Mouse (Mus musculus): ENCODE data around the gene Tmem135. TPM values are rescaled to one million over a fixed set of nuclear protein-coding genes. Genes with fewer than 3 reads are reported as not detected.

Tmem135 gene
- polyA plus RNA-seq, 1 experiment = 13.1 TPM

GRCm38 (mm10) chr7:89342021-89342420 lies 62.0 kb downstream of the Tmem135 start:
- Histone ChIP-seq H3ac (ENCODE audit: control insufficient read depth, insufficient read length) (no peak overlapping the region), H3K79me2 (ENCODE audit: control insufficient read depth, insufficient read depth) (peaks cover 11% of the 10 kb centered on the region), H3K36me3 (ENCODE audit: control insufficient read depth, insufficient read depth) (no peaks in the 10 kb centered on the region), H3K4me2 (ENCODE audit: low read depth) (no peak overlapping the region), H3K4me3 (no peak overlapping the region), H3K27me3 (ENCODE audit: control insufficient read depth, insufficient read depth, insufficient read length) (peaks cover 6% of the 10 kb centered on the region)
- TF ChIP-seq MYOG (IDR thresholded peaks at IDR 0.05; ENCODE audit: control insufficient read depth in 1 of 3, insufficient read depth in 1 of 3, insufficient read length in 2 of 3, low read depth in 2 of 3) (no peak), MYOD1 (IDR thresholded peaks at IDR 0.05; ENCODE audit: control insufficient read depth in 1 of 3, insufficient read length in 2 of 3, low read depth in 2 of 3) (no peak), POLR2A (IDR thresholded peaks at IDR 0.05; ENCODE audit: insufficient read length, low read depth) (no peak), MAX (IDR thresholded peaks at IDR 0.05; ENCODE audit: low read depth) (no peak), TCF3 (IDR thresholded peaks at IDR 0.05; ENCODE audit: insufficient read length, low read depth) (no peak)

GRCm38 (mm10) chr7:89339808-89340207 lies 64.2 kb downstream of the Tmem135 start:
- Histone ChIP-seq H3K4me3 (no peak overlapping the region), H3ac (ENCODE audit: control insufficient read depth, insufficient read length) (no peak overlapping the region), H3K36me3 (ENCODE audit: control insufficient read depth, insufficient read depth) (no peaks in the 10 kb centered on the region), H3K4me2 (ENCODE audit: low read depth) (no peak overlapping the region), H3K27me3 (ENCODE audit: control insufficient read depth, insufficient read depth, insufficient read length) (peaks cover 5% of the 10 kb centered on the region), H3K79me2 (ENCODE audit: control insufficient read depth, insufficient read depth) (peaks cover 25% of the 10 kb centered on the region)
- TF ChIP-seq MYOG (IDR thresholded peaks at IDR 0.05; ENCODE audit: control insufficient read depth in 1 of 3, insufficient read depth in 1 of 3, insufficient read length in 2 of 3, low read depth in 2 of 3) = no peak
- no peak for TF ChIP-seq POLR2A (IDR thresholded peaks at IDR 0.05; ENCODE audit: insufficient read length, low read depth)
- no peak for TF ChIP-seq TCF12 (IDR thresholded peaks at IDR 0.05; ENCODE audit: insufficient read depth, poor library complexity, severe bottlenecking)
- TF ChIP-seq CEBPB (IDR thresholded peaks at IDR 0.05; ENCODE audit: insufficient read depth, poor library complexity, severe bottlenecking) = no peak

- TF ChIP-seq MYOG (IDR thresholded peaks at IDR 0.05; ENCODE audit: control insufficient read depth in 1 of 3, insufficient read depth in 1 of 3, insufficient read length in 2 of 3, low read depth in 2 of 3) (no peak), REST (IDR thresholded peaks at IDR 0.05; ENCODE audit: insufficient read depth, insufficient read length) (no peak), USF1 (IDR thresholded peaks at IDR 0.05; ENCODE audit: low read depth) (no peak), MYOD1 (IDR thresholded peaks at IDR 0.05; ENCODE audit: control insufficient read depth in 1 of 3, insufficient read length in 2 of 3, low read depth in 2 of 3) (no peak), TCF12 (IDR thresholded peaks at IDR 0.05; ENCODE audit: insufficient read depth, poor library complexity, severe bottlenecking) (no peak), SRF (IDR thresholded peaks at IDR 0.05; ENCODE audit: control insufficient read depth, insufficient read length, low read depth) (no peak), POLR2AphosphoS2 (IDR thresholded peaks at IDR 0.05; ENCODE audit: insufficient read length, low read depth) (no peak), TCF3 (IDR thresholded peaks at IDR 0.05; ENCODE audit: insufficient read length, low read depth) (no peak), MAX (IDR thresholded peaks at IDR 0.05; ENCODE audit: low read depth) (no peak), E2F4 (IDR thresholded peaks at IDR 0.05; ENCODE audit: insufficient read depth) (no peak), POLR2A (IDR thresholded peaks at IDR 0.05; ENCODE audit: insufficient read length, low read depth) (no peak)
- H3K27me3 ChIP-seq (ENCODE audit: control insufficient read depth, insufficient read depth, insufficient read length) = no peaks in the 10 kb centered on the region
Observed at GRCm38 (mm10) chr7:89339142-89339435, 64.9 kb downstream of the Tmem135 start.

GRCm38 (mm10) chr7:89338350-89339141 lies 65.5 kb downstream of the Tmem135 start:
- peaks cover 33% of the 10 kb centered on the region for H3K79me2 ChIP-seq (ENCODE audit: control insufficient read depth, insufficient read depth)
- peak; percentile 74 for TF ChIP-seq POLR2A (IDR thresholded peaks at IDR 0.05; ENCODE audit: insufficient read length, low read depth)
- peak in 2 of 3 experiments; percentile 44 to 59 for TF ChIP-seq MYOD1 (IDR thresholded peaks at IDR 0.05; ENCODE audit: control insufficient read depth in 1 of 3, insufficient read length in 2 of 3, low read depth in 2 of 3)
- TF ChIP-seq SRF (IDR thresholded peaks at IDR 0.05; ENCODE audit: control insufficient read depth, insufficient read length, low read depth) = peak; percentile 35
- TF ChIP-seq TCF12 (IDR thresholded peaks at IDR 0.05; ENCODE audit: insufficient read depth, poor library complexity, severe bottlenecking) = no peak
- no peak for TF ChIP-seq REST (IDR thresholded peaks at IDR 0.05; ENCODE audit: insufficient read depth, insufficient read length)
- TF ChIP-seq MYOG (IDR thresholded peaks at IDR 0.05; ENCODE audit: control insufficient read depth in 1 of 3, insufficient read depth in 1 of 3, insufficient read length in 2 of 3, low read depth in 2 of 3) = peak in 2 of 3 experiments; percentile 42 to 52
- peak; percentile 67 for TF ChIP-seq POLR2AphosphoS2 (IDR thresholded peaks at IDR 0.05; ENCODE audit: insufficient read length, low read depth)
- H3K4me3 ChIP-seq = peak overlapping the region; percentile 68
- no peaks in the 10 kb centered on the region for H3K27me3 ChIP-seq (ENCODE audit: control insufficient read depth, insufficient read depth, insufficient read length)
- peak overlapping the region; percentile 90 for H3K4me2 ChIP-seq (ENCODE audit: low read depth)
- H3ac ChIP-seq (ENCODE audit: control insufficient read depth, insufficient read length) = peak overlapping the region; percentile 82
- no peaks in the 10 kb centered on the region for H3K36me3 ChIP-seq (ENCODE audit: control insufficient read depth, insufficient read depth)

More at GRCm38 (mm10) chr7:89339142-89339435, 64.9 kb downstream of the Tmem135 start:
- Histone ChIP-seq H3ac (ENCODE audit: control insufficient read depth, insufficient read length) (peak overlapping the region; percentile 82), H3K4me2 (ENCODE audit: low read depth) (peak overlapping the region; percentile 86), H3K36me3 (ENCODE audit: control insufficient read depth, insufficient read depth) (no peaks in the 10 kb centered on the region), H3K79me2 (ENCODE audit: control insufficient read depth, insufficient read depth) (peaks cover 29% of the 10 kb centered on the region), H3K4me3 (peak overlapping the region; percentile 68)

GRCm38 (mm10) chr7:89337711-89338349 lies 66.2 kb downstream of the Tmem135 start:
- Histone ChIP-seq H3K4me2 (ENCODE audit: low read depth) (peak overlapping the region; percentile 90), H3K36me3 (ENCODE audit: control insufficient read depth, insufficient read depth) (no peaks in the 10 kb centered on the region), H3K27me3 (ENCODE audit: control insufficient read depth, insufficient read depth, insufficient read length) (no peaks in the 10 kb centered on the region), H3ac (ENCODE audit: control insufficient read depth, insufficient read length) (peak overlapping the region; percentile 82), H3K79me2 (ENCODE audit: control insufficient read depth, insufficient read depth) (peaks cover 35% of the 10 kb centered on the region), H3K4me3 (peak overlapping the region; percentile 68)
- no peak for TF ChIP-seq POLR2A (IDR thresholded peaks at IDR 0.05; ENCODE audit: insufficient read length, low read depth)
- no peak for TF ChIP-seq MYOG (IDR thresholded peaks at IDR 0.05; ENCODE audit: control insufficient read depth in 1 of 3, insufficient read depth in 1 of 3, insufficient read length in 2 of 3, low read depth in 2 of 3)
- no peak for TF ChIP-seq MYOD1 (IDR thresholded peaks at IDR 0.05; ENCODE audit: control insufficient read depth in 1 of 3, insufficient read length in 2 of 3, low read depth in 2 of 3)
- TF ChIP-seq USF1 (IDR thresholded peaks at IDR 0.05; ENCODE audit: low read depth) = no peak
- no peak for TF ChIP-seq POLR2AphosphoS2 (IDR thresholded peaks at IDR 0.05; ENCODE audit: insufficient read length, low read depth)
- TF ChIP-seq E2F4 (IDR thresholded peaks at IDR 0.05; ENCODE audit: insufficient read depth) = no peak
- TF ChIP-seq TCF12 (IDR thresholded peaks at IDR 0.05; ENCODE audit: insufficient read depth, poor library complexity, severe bottlenecking) = no peak
- no peak for TF ChIP-seq TCF3 (IDR thresholded peaks at IDR 0.05; ENCODE audit: insufficient read length, low read depth)
- no peak for TF ChIP-seq MAX (IDR thresholded peaks at IDR 0.05; ENCODE audit: low read depth)
- no peak for TF ChIP-seq CEBPB (IDR thresholded peaks at IDR 0.05; ENCODE audit: insufficient read depth, poor library complexity, severe bottlenecking)
- no peak for TF ChIP-seq REST (IDR thresholded peaks at IDR 0.05; ENCODE audit: insufficient read depth, insufficient read length)
